Mouse (Mus musculus): ENCODE measurements around the gene 1810043G02Rik. TPM values are rescaled to one million over a fixed set of nuclear protein-coding genes. Genes with fewer than 3 reads are reported as not detected.
"Not testable (repeated sequence)": the region's sequence is repeated elsewhere in the genome, so short reads cannot be mapped to it uniquely, and the experiment has no call there.

The 1810043G02Rik gene
- total and polyA plus RNA-seq, 2 experiments from 2014 or later, result 14.8 to 18.1 TPM

GRCm38 (mm10) chr10:78018797-78019203, 40.5 kb downstream of the 1810043G02Rik start:
- peak; percentile 86 for ATAC-seq (ENCODE audit: insufficient read depth, low read depth)
- H3K27ac ChIP-seq (ENCODE audit: low read depth), result peak overlapping the region; percentile 80

DNA sequence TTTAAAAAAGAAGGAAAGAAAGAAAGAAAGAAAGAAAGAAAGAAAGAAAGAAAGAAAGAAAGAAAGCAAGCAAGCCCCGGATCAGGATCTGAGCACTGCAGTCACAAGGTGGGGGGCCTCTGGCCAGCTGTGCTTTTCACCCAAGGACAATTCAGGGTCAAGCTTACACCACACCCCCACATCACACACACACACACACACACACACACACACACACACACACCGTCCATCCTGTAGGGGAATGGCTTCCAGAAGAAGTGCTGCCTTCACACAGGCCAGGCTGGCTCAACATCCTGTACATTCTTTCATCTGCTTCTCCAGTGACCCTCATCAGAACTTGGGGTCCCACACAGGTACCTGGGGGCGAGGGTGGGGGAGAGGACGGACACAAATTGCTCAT, 41.0 kb downstream of the 1810043G02Rik start:
- Histone ChIP-seq H3K9me3 (replicated peaks; ENCODE audit: control insufficient read depth, low read length) (0 out of 2 replicates have a peak, but pooled peaks cover 6% of the 10 kb centered on the region), H3K4me1 (ENCODE audit: control insufficient read depth, insufficient read depth) (no peaks in the 10 kb centered on the region), H3K36me3 (replicated peaks; ENCODE audit: control insufficient read depth, insufficient read depth, low read length) (no peaks in the 10 kb centered on the region), H3K9ac (replicated peaks; ENCODE audit: low read depth, low read length) (0 out of 2 replicates have a peak overlapping the region, but pooled peaks have one; percentile 20), H3K4me2 (ENCODE audit: low read depth, low read length) (peak overlapping the region; percentile 52), H3K27me3 (ENCODE audit: control insufficient read depth, insufficient read depth, low read length) (no peaks in the 10 kb centered on the region), H3K27ac (ENCODE audit: low read depth) (peak overlapping the region; percentile 80), H3K4me3 (ENCODE audit: low read depth, low read length) (no peak overlapping the region)
- ATAC-seq (ENCODE audit: insufficient read depth, low read depth), result peak; percentile 49
- no peak for TF ChIP-seq CTCF (IDR thresholded peaks at IDR 0.05; ENCODE audit: low read depth)
- WGBS, result 77% methylated on average over 4 of the region's 4 CpGs
- no peak for DNase-seq (ENCODE audit: low spot score)

More at GRCm38 (mm10) chr10:78018797-78019203, 40.5 kb downstream of the 1810043G02Rik start:
- H3K9ac ChIP-seq (replicated peaks; ENCODE audit: low read depth, low read length), result no peak overlapping the region
- TF ChIP-seq EP300 (IDR thresholded peaks at IDR 0.05; ENCODE audit: low read depth) (no peak), CTCF (IDR thresholded peaks at IDR 0.05; ENCODE audit: low read depth) (peak; percentile 95)
- no peaks in the 10 kb centered on the region for H3K27me3 ChIP-seq (ENCODE audit: control insufficient read depth, insufficient read depth, low read length)
- 11% methylated on average over 19 of the region's 19 CpGs for WGBS
- no peaks in the 10 kb centered on the region for H3K4me1 ChIP-seq (ENCODE audit: control insufficient read depth, insufficient read depth)
- peak; percentile 80 for DNase-seq (ENCODE audit: low spot score)
- peak overlapping the region; percentile 28 for H3K4me3 ChIP-seq (ENCODE audit: low read depth, low read length)
- no peaks in the 10 kb centered on the region for H3K36me3 ChIP-seq (replicated peaks; ENCODE audit: control insufficient read depth, insufficient read depth, low read length)
- 0 out of 2 replicates have a peak, but pooled peaks cover 6% of the 10 kb centered on the region for H3K9me3 ChIP-seq (replicated peaks; ENCODE audit: control insufficient read depth, low read length)
- peak overlapping the region; percentile 52 for H3K4me2 ChIP-seq (ENCODE audit: low read depth, low read length)

DNA sequence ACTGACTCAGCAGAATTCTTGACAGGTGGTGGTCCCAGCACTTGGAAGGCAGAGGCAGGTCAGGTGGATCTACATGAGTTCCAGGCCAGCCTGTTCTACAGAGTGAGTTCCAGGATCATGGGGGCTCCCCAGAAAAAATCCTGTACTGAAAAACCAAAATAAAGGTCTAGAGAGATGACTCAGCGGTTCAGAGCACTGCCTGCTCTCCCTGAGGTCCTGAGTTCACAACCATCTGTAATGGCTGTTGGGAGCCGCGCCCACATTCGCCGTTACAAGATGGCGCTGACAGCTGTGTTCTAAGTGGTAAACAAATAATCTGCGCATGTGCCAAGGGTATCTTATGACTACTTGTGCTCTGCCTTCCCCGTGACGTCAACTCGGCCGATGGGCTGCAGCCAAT, 41.7 kb downstream of the 1810043G02Rik start:
- not testable (repeated sequence) for H3K9me3 ChIP-seq (replicated peaks; ENCODE audit: control insufficient read depth, low read length); H3K36me3 ChIP-seq (replicated peaks; ENCODE audit: control insufficient read depth, insufficient read depth, low read length); H3K4me2 ChIP-seq (ENCODE audit: low read depth, low read length); ATAC-seq (ENCODE audit: insufficient read depth, low read depth); H3K4me1 ChIP-seq (ENCODE audit: control insufficient read depth, insufficient read depth); H3K27me3 ChIP-seq (ENCODE audit: control insufficient read depth, insufficient read depth, low read length); H3K4me3 ChIP-seq (ENCODE audit: low read depth, low read length); DNase-seq (ENCODE audit: low spot score); H3K27ac ChIP-seq (ENCODE audit: low read depth); H3K9ac ChIP-seq (replicated peaks; ENCODE audit: low read depth, low read length)
- 98% methylated on average over 6 of the region's 11 CpGs for WGBS

DNA sequence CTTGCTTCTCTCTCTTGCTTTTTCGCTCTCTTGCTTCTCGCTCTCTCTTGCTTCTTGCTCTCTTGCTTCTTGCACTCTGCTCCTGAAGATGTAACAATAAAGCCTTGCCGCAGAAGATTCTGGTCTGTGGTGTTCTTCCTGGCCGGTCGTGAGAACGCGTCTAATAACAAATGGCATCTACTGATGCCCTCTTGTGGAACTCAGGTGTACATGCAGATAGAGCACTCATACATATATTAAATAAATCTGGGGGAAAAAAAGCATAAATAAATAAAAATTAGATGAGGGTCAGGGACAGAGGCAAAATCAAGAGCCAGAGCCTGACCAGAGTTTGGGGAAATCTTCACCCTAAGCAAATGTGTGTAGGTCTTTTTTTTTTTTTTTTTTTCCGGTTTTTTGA, 47.1 kb downstream of the 1810043G02Rik start:
- peak; percentile 45 for TF ChIP-seq CTCF (IDR thresholded peaks at IDR 0.05; ENCODE audit: low read depth)
- not testable (repeated sequence) for ATAC-seq (ENCODE audit: insufficient read depth, low read depth)
- 63% methylated on average over 6 of the region's 8 CpGs for WGBS

DNA sequence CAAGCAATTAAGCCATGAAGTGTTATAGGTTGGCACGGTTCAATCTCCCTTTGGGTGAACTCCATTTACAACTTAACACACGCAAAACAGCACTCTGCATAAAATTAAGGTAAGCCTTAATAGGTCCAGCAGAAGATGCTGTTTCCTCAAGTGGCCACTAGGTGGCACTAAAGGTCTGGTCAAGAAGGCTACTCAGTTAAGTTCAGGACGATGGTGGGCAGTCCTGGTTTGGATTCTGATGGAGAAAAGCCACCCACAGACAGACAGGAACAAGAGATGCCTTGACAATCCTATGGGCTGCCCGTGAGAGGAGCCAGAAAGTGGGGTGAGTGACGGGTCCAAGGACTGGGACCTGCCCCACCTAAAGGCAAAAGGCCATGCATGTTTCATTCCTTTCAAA, 49.8 kb downstream of the 1810043G02Rik start:
- no peak overlapping the region for H3K4me3 ChIP-seq (ENCODE audit: low read depth, low read length)
- ATAC-seq (ENCODE audit: insufficient read depth, low read depth) (peak; percentile 64), DNase-seq (ENCODE audit: low spot score) (peak; percentile 72)
- no peaks in the 10 kb centered on the region for H3K4me1 ChIP-seq (ENCODE audit: control insufficient read depth, insufficient read depth)
- no peak overlapping the region for H3K4me2 ChIP-seq (ENCODE audit: low read depth, low read length)
- no peak overlapping the region for H3K27ac ChIP-seq (ENCODE audit: low read depth)
- 0 out of 2 replicates have a peak, but pooled peaks cover 3% of the 10 kb centered on the region for H3K27me3 ChIP-seq (ENCODE audit: control insufficient read depth, insufficient read depth, low read length)
- no peak overlapping the region for H3K9ac ChIP-seq (replicated peaks; ENCODE audit: low read depth, low read length)
- no peaks in the 10 kb centered on the region for H3K36me3 ChIP-seq (replicated peaks; ENCODE audit: control insufficient read depth, insufficient read depth, low read length)
- no peaks in the 10 kb centered on the region for H3K9me3 ChIP-seq (replicated peaks; ENCODE audit: control insufficient read depth, low read length)
- TF ChIP-seq CTCF (IDR thresholded peaks at IDR 0.05; ENCODE audit: low read depth), result peak; percentile 95
- no peak for TF ChIP-seq EP300 (IDR thresholded peaks at IDR 0.05; ENCODE audit: low read depth)
- WGBS, result 5% methylated on average over 5 of the region's 5 CpGs

More for the DNA sequence above, 47.1 kb downstream of the 1810043G02Rik start:
- H3K36me3 ChIP-seq (replicated peaks; ENCODE audit: control insufficient read depth, insufficient read depth, low read length); H3K27ac ChIP-seq (ENCODE audit: low read depth); H3K27me3 ChIP-seq (ENCODE audit: control insufficient read depth, insufficient read depth, low read length); H3K9me3 ChIP-seq (replicated peaks; ENCODE audit: control insufficient read depth, low read length); H3K4me2 ChIP-seq (ENCODE audit: low read depth, low read length); DNase-seq (ENCODE audit: low spot score); H3K4me1 ChIP-seq (ENCODE audit: control insufficient read depth, insufficient read depth); H3K9ac ChIP-seq (replicated peaks; ENCODE audit: low read depth, low read length); H3K4me3 ChIP-seq (ENCODE audit: low read depth, low read length): not testable (repeated sequence)

GRCm38 (mm10) chr10:78029080-78029479, 50.8 kb downstream of the 1810043G02Rik start:
- ATAC-seq (ENCODE audit: insufficient read depth, low read depth) (no peak), DNase-seq (ENCODE audit: low spot score) (no peak)
- Histone ChIP-seq H3K36me3 (replicated peaks; ENCODE audit: control insufficient read depth, insufficient read depth, low read length) (no peaks in the 10 kb centered on the region), H3K4me1 (ENCODE audit: control insufficient read depth, insufficient read depth) (no peaks in the 10 kb centered on the region), H3K27ac (ENCODE audit: low read depth) (no peak overlapping the region), H3K27me3 (ENCODE audit: control insufficient read depth, insufficient read depth, low read length) (0 out of 2 replicates have a peak, but pooled peaks cover 3% of the 10 kb centered on the region), H3K9me3 (replicated peaks; ENCODE audit: control insufficient read depth, low read length) (no peaks in the 10 kb centered on the region), H3K9ac (replicated peaks; ENCODE audit: low read depth, low read length) (no peak overlapping the region), H3K4me2 (ENCODE audit: low read depth, low read length) (no peak overlapping the region), H3K4me3 (ENCODE audit: low read depth, low read length) (no peak overlapping the region)
- no peak for TF ChIP-seq EP300 (IDR thresholded peaks at IDR 0.05; ENCODE audit: low read depth)
- no peak for TF ChIP-seq CTCF (IDR thresholded peaks at IDR 0.05; ENCODE audit: low read depth)
- 90% methylated on average over 1 of the region's 1 CpGs for WGBS
